Mouse (Mus musculus) testis, adult 2 months (tissue): ENCODE measurements around the gene March5.

ENCODE experiments used
- CTCF ChIP-seq: fragments of 200-500 bp; IDR thresholded peaks from 2 replicates; pipeline ENCODE4 v1.5.1; 2012; ENCODE audit warnings: low read depth, mild to moderate bottlenecking, inconsistent platforms, low read length, moderate library complexity; ENCODE audit not compliant: control insufficient read depth, insufficient read depth, insufficient replicate concordance
- POLR2A ChIP-seq: fragments of 200-500 bp; IDR thresholded peaks from 2 replicates; pipeline ENCODE4 v1.6.1; 2012; ENCODE audit warnings: low read depth, mild to moderate bottlenecking, inconsistent platforms, low read length, moderate library complexity; ENCODE audit not compliant: control insufficient read depth

- TF ChIP-seq CTCF: no peak
- TF ChIP-seq POLR2A: no peak
These were observed 40.9 kb downstream of the March5 start for GRCm38 (mm10) chr19:37248199-37248598.
